Mouse (Mus musculus) 416B (cell line): ENCODE data around the gene Gm5580.
A peak's percentile ranks its signal among the peaks of the same experiment; 100 is the strongest.
"Not testable (repeated sequence)": the region's sequence is repeated elsewhere in the genome, so short reads cannot be mapped to it uniquely, and the experiment has no call there.

ENCODE experiments used
- DNase-seq: peaks from one replicate; pipeline ENCODE4 v3.0.0; 2011; ENCODE audit warnings: low read depth

Gene Gm5580

DNA sequence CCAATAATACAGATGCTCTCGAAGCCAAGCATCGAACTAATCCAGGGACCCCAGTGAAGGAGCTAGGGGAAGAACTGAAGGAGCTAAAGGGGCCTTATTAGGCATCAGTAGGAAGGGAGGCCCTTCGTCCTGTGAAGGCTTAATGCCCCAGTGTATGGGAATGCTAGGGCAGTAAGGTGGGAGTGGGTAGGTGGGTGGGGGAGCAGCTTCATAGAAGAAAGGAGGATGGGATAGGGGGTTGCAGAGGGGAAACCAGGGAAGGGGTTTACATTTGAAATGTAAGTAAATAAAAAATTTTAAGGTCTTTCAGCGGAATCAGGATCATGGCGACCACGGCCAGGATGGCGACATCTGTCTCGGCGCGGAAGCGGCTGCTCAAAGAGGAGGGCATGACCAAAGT lies at the start of gene Gm5580:
Gm5580 (plus strand) TSS at position 301 of the 400 bp plus-strand sequence.
- not testable (repeated sequence) for DNase-seq

DNA sequence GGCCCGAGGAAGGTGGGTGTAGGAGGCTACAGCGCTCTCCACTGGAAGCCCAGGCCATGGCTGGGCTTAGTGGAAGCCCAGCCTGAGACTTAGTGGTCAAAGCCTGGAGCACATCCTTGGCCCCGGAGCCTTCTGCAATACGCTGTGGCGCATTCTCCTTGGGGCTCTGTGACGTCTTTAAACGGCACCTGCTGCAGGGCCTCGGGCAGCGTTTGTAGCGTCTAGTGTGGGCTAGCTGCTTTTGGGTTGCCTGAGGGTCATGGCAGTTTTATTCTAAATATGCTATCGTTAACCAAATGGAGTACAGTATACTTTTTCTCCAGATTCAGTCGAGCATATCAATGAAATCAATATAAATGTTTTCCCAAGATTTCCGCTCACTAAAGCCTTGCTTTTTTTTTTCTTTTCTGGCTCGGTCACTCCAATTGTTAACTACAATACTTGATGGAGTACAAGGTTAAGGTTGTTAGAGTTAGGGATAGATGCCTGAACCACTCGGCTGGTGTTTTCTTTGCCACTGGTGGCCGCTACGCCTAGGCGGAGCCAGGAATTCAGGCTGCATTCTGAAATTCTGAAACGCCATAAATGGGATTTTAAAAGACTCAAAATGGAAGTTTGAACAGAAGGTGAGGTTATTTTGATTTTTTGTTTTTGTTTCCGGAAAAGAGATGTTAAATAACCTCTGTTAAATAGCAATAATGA lies 44.5 kb upstream of the Gm5580 start, which contains the start of gene Olfr212:
Olfr212 (plus strand) TSS at position 215 of the 702 bp plus-strand sequence.
- DNase-seq = not testable (repeated sequence)

DNA sequence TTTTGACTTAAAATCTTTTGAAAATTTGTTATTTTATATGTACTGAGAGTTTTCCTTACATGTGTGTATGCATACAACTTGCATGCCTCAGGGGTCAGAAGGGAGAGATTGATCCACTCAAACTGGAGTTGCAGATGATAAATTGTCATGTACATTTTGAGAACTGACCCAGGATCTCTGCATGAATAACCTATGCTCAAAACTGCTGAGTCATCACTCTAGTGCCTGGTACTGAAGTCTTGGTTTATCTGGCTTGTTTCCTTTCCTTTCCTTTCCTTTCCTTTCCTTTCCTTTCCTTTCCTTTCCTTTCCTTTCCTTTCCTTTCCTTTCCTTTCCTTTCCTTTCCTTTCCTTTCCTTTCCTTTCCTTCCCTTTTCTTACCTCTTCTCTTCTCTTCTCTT lies 36.1 kb upstream of the Gm5580 start:
- DNase-seq = no peak

GRCm38 (mm10) chr6:116538156-116538555 lies 12.8 kb upstream of the Gm5580 start, which contains the start of gene Olfr213:
Gene Olfr213 (plus strand): TSS chr6:116538456.
- DNase-seq = no peak

GRCm38 (mm10) chr6:116542500-116542899 lies 8.4 kb upstream of the Gm5580 start:
- peak; percentile 68 for DNase-seq

DNA sequence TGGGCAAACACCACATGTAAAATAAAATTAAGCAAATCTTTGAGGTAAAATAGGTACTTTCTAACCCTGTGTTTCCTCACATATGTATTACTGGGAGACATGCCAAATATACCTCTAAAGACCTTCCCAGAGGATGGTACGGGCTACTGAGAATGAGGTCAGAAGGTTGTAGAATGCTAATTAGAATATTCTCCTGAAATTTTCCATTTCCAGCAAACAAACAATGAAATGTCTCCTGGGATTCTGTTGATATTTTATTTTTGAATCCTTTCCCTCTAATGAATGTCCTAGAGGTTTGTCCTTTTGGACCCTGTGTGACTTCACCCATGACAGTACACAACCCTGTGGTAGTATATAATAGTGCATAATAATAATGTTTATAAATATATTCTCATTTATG lies 3.0 kb downstream of the Gm5580 start, which contains the start of gene Olfr214:
Olfr214 (plus strand) TSS at position 301 of the 400 bp plus-strand sequence.
- DNase-seq = no peak

- no peak for DNase-seq
Observed at GRCm38 (mm10) chr6:116554952-116555351, 4.0 kb downstream of the Gm5580 start.

GRCm38 (mm10) chr6:116569834-116570233 lies 18.9 kb downstream of the Gm5580 start:
- peak; percentile 78 for DNase-seq

DNA sequence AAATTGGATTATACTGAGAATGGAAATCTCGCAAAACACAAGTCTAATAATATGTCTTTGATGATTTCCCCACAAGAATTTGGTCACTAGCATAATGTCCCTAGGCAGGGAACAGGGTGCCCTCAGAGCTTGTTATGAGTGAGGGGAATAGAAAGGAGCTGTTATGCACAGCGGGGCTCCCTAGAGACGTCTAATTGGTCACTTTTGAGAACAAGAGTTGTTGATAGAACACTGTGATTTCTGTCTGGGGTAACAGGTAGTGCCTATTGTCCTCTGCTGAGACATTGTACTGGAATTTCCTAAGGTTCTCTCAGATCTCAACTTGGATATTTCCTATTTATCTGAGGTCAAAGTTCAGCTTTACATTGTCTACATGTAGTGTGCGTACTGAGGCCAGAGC lies 33.2 kb downstream of the Gm5580 start, which contains the start of gene Olfr215:
Olfr215 (minus strand) TSS at position 101 of the 400 bp plus-strand sequence.
- no peak for DNase-seq

DNA sequence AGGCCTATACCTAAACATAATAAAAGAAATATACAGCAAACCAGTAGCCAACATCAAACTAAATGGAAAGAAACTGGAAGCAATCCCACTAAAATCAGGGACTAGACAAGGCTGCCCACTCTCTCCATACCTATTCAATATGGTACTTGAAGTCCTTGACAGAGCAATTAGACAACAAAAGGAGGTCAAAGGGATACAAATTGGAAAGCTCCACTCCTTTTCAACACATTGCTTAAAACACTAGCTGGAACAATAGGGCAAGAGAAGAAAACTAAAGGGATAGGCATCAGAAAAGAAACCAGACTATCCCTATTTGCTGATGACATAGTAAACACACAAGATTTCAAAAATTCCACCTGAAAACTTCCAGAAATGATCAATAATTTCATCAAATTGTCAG lies 50.0 kb downstream of the Gm5580 start:
- DNase-seq = not testable (repeated sequence)
